Mouse (Mus musculus) gastrocnemius, adult 8-10 months (tissue): ENCODE results near the gene Cfap43. TPM values are rescaled to one million over a fixed set of nuclear protein-coding genes. Genes with fewer than 3 reads are reported as not detected.

Experiments used
- DNase-seq, 2 experiments: peaks; one replicate each; pipeline ENCODE4 v3.0.0; 2022; ENCODE audit warnings: low spot score in 2 of 2
- microRNA-seq: library from miRNA; unstranded; fragments of <30 nt; microRNA quantifications from one replicate; pipeline ENCODE4 v1.2.0, GENCODE M21; 2022
- total RNA-seq, 4 experiments: library from RNA; stranded (reverse); gene quantifications; 2 replicates each; pipeline ENCODE4 v1.2.4; 2022

Cfap43 gene
- total RNA-seq, 4 experiments from 2014 or later, result not detected

DNA sequence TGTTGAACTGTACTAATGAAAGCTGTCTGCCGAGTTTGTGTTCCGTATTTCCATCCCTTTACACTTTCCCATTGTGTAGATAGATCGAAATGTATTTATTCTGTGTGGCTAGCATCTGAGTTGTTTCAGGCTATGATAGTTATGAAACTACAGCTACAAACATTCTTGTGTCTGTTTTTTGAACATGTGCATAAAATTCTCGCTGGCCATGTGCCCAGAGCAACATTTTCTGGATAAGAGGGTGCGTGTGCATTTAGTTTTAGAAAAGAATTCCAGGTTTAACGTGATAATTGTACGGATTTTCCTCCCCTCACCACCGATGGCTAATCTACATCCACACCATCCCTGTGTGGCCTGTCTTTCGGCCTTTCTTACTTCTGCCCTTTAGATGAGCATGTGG, 205.6 kb downstream of the Cfap43 start:
- DNase-seq, result no peak

DNA sequence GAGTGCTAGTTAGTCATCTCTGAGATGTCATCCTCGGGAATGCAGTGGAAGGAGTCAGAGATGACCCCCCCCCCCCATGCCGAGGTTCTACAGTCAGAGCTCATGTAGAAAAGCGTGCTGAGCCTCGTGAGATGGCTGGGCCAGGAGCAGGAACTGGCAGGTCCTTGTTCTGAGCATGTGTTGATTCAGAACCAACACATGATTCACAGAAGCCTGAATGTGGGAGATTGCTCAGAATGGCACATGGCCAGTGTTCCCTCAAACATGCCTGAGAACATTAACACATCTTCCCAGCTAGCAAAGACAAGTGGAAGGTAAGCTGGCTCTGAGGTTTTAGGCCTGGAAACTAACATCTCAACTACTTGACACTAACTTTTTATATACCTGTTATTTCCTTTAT, 208.7 kb downstream of the Cfap43 start:
- DNase-seq, result no peak

DNA sequence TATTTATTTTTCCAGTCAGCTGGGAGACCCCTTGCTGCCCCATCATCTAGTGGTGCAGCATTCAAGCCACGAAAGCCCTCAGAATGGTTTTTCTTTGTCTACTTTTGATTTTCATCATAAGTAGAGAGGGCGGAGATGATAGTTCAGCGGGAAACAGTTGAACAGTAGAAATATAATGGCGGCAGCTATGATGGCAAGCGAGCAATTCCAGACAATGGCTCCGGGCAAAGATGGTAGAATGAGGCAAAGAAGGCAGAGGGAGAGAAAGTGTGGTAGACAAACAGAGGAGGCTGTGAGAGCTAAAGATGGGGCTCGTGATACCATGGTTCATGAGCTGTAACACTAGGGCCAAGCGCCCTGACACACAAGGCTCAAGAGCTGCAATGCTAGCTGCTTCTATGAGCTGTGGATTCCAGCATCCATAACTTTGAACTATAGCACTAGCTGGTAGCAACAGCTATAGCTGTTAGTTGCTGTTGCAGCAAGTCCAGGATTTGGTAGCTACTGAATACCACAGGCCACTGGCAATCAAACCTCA, 213.2 kb downstream of the Cfap43 start:
- no peak for DNase-seq

DNA sequence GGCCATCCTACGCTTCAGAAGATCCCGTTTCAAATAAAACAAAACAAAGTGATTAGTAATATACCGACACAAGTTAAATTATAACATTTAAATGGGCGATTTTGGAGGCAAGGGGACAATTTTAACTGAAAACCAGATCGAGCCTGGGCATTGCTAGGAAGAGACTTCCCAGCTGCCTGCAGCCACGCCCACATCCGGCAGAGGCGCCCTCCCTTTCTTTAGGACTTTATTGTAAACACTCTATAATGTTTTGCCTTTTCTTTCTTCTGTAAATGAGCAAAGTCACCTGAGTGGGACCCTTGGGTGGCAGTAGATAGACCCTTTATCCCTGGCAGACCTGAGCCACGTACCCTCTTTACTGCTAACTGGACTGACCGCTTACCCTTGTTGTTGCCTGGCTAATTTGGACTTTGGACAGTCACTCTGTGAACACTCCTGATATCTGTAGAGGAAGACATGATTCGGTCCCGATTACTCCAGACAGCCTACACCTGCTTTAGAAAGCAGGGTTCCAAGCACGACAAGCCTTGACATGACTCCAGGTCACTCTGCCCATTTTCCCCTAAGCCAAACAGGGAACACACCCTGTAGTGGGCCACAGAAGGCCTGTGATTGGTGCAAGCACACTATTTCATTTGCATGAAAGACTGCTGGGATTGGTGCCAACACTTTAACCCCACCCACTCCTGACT, 213.9 kb downstream of the Cfap43 start:
- no peak for DNase-seq

DNA sequence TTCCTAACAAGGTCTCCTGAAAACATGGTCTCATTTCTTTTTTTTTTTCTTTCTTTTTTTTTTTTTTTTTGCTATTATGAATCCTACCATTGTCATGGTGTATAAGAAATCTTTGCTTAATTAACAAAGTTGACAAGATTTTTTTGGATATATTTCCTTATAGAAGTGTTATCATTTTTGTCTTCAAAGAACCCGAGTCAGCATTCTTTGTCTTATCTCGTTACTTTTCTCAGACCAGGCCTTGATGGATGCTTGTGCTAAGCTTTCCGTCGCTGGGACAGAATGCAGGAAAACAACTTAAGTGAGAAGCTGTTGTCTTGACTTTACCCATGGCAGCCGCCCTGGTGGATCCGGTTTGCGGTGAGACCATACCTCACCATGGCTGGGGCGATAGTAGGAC, 218.6 kb downstream of the Cfap43 start:
- DNase-seq, result no peak

DNA sequence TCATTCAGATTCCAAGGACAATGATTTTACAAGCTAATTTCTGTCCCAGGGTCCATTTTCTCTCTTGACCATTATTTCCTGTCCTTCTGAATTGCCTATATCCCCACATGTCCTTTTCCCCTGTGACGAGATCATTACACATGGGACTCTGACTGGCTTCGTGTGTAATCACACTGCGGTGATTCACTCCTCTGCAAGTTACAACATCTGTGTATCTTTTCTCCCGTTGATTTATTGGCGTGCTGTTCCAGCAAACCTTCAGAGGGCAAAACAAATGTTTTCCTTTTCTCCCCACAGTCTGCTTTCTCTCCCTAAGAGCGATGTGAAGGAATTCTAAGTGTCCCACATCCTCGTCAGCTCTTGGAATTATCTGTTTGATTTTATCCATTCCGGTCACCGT, 219.3 kb downstream of the Cfap43 start:
- DNase-seq, result no peak

DNA sequence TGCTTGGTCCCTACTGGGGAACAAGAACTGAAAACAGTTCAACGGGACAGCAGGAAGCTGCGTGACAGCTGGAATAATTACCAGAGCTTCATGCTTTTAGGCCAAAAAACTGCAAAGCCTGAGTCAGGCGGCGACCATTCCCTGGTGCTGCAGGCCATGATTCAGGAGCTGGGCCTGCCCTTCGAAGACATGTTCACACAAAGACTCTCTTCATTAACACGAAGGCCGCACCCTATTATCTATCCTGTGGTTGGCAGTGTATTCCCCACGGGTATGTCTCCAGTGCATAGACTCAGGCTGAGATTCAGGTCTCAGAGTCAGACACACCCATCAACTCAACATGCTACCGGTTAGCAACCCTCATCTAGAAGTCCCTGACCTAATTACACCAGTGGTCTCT, 220.8 kb downstream of the Cfap43 start:
- no peak for DNase-seq

DNA sequence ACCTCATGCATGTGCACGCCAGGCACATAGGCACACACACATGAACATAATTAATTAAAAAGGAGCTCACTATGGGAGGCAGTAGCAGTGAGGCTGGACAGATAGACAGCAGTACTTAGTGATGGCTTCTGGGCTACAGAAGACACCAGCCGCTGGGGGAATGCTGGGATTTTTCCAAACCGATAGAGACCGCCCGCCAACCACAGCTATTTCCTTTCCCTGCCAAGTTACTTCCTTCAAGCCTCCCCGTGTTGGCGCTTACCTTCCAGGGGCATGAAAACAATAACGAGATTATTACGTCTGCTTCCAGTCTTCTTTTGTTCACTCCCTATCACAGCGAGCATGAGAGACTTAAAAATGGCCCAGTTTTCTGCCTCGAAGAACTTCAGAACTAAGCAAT, 222.0 kb downstream of the Cfap43 start:
- no peak for DNase-seq

DNA sequence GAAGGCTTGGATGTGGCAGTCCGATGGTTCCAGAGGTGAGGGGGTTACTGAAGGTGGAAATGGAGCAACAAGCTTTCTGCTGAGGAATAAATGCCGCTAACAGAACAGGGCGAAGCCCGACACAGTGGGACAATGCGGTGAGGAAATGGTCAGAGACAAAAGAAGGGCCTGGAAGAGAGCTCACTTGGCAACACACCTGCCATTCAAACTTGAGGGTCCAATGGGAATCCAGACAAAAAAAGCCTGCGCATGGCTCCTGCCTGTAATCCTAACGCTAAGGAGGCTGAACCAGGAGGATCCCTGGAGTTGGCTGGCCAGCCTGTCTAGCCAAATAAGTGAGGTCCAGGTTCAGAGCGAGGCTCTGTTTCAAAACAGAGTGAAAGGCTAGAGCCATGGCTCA, 222.7 kb downstream of the Cfap43 start:
- DNase-seq, result no peak

DNA sequence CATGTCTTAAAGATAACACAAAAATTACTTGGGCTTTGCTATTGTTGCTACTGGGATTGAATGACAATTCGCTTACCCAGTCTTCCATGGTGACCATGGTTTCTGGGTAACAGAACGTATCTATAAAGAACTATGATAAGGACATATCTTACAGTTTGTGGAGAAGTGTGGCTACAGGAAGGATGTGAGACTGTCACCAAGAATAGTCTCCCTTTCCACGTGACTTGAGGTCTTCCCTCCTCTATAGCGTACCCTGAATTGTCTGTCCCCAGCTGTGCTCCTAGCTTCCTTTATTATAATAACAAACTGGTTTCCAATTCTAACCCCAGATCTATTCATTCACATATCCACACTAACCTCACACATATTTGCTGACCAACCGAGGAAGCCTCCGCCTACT, 223.4 kb downstream of the Cfap43 start:
- no peak for DNase-seq

DNA sequence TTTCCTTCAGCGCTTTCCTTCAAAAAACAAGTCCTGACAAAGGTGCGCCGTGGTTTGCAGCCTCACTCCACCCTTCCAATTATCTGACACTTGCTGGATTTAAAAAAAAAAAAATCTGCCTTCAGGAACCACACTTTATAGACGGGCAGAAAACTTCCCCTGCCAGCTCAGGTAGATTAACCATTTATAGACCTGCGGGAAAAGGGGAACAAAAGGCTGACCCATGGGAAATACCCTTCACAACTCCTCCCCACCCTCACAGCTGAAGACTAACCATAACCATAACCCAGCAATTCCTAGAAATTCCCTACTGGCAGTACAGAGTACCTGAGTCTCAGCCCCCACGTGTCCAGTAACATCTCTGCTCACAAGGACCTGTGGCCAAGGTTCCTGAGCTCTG, 227.1 kb downstream of the Cfap43 start, which contains the start of gene Col17a1:
Col17a1 (minus strand) TSS at position 101 of the 400 bp plus-strand sequence.
- no peak for DNase-seq

DNA sequence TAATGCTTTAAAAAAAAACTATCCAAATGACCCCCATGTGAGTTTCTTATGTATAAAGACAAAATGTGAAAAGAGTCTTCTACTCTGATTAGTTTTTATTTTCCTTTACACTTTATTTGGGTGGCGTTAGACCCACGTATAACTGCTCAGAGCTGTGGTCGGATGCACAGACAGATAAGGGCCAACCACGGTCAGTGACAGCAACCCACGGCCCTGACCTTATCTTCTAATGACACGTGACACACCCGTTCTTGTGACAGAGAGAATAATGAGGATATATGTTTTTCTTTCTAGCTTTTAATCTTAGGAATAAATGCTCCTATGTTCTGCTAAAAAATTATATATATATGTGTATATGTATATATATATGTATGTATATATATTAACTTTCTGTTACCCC, 229.5 kb downstream of the Cfap43 start:
- no peak for DNase-seq

Small RNA genes within 50 kb of the gene (microRNA-seq; reads per million reads assigned to microRNA genes)
- gene Gm22240 (not detected), gene Mir8090 (not detected)

Other genes starting within 250 kb of the Cfap43 start
- gene Col17a1, start 227.2 kb downstream of the Cfap43 start, total RNA-seq, result under 1 TPM in 1 of 4 experiments, not detected in 3; 0.04 TPM
- 10 to 100 TPM; 78.5 to 91.6 (median 81.7) TPM for gene Sfr1, start 187.6 kb downstream of the Cfap43 start, total RNA-seq
- 10 to 100 TPM; 50.1 to 55.4 (median 51.9) TPM for gene Gsto1, start 64.3 kb downstream of the Cfap43 start, total RNA-seq
- under 1 TPM; 0.34 to 0.58 (median 0.42) TPM for gene Gsto2, start 53.8 kb downstream of the Cfap43 start, total RNA-seq
- gene Itprip, start within 50 bp of the Cfap43 start, total RNA-seq, result 1 to 10 TPM in 1 of 4 experiments, under 1 TPM in 3; 0.27 to 1.0 (median 0.48) TPM
- gene Cfap58, start 18.4 kb upstream of the Cfap43 start, total RNA-seq, result not detected